Mouse (Mus musculus) liver, embryonic 11.5 days (tissue): ENCODE data around the gene Fam186b. TPM values are rescaled to one million over a fixed set of nuclear protein-coding genes. Genes with fewer than 3 reads are reported as not detected.

Experiments used
- ATAC-seq: fragments of 200-750 bp; cut with Nextera tagmentation; replicated peaks from 2 replicates; pipeline ENCODE4 v1.8.0; 2017; ENCODE audit warnings: moderate number of reproducible peaks, mild to moderate bottlenecking, moderate TSS enrichment, moderate library complexity; ENCODE audit not compliant: low FRiP score
- DNase-seq: peaks from one replicate; pipeline ENCODE4 v3.0.0-alpha.2; 2017; ENCODE audit warnings: low spot score
- H3K27ac ChIP-seq: fragments of 300-500 bp; sonication (generic); 2 replicates; pipeline ENCODE4 v1.5.1; 2014; ENCODE audit warnings: mild to moderate bottlenecking, low read depth, low read length, control low read depth
- H3K27me3 ChIP-seq: fragments of 300-500 bp; sonication (generic); replicated peaks from 2 replicates; pipeline ENCODE4 v1.6.1; 2014; ENCODE audit warnings: low read length, mixed read lengths; ENCODE audit not compliant: control insufficient read depth, insufficient read depth
- H3K36me3 ChIP-seq: fragments of 300-500 bp; sonication (generic); 2 replicates; pipeline ENCODE4 v1.6.1; 2014; ENCODE audit warnings: mild to moderate bottlenecking, low read length, moderate library complexity, mixed read lengths; ENCODE audit not compliant: control insufficient read depth, insufficient read depth
- H3K4me1 ChIP-seq: fragments of 300-500 bp; sonication (generic); replicated peaks from 2 replicates; pipeline ENCODE4 v1.6.1; 2014; ENCODE audit warnings: low read length, mixed read lengths; ENCODE audit not compliant: control insufficient read depth, insufficient read depth
- H3K4me2 ChIP-seq: fragments of 300-500 bp; sonication (generic); 2 replicates; pipeline ENCODE4 v1.6.1; 2014; ENCODE audit warnings: mild to moderate bottlenecking, control low read depth, moderate library complexity
- H3K4me3 ChIP-seq: fragments of 300-500 bp; sonication (generic); 2 replicates; pipeline ENCODE4 v1.5.1; 2014; ENCODE audit warnings: low read depth, low read length, control low read depth
- H3K9ac ChIP-seq: fragments of 300-500 bp; sonication (generic); 2 replicates; pipeline ENCODE4 v1.6.1; 2014; ENCODE audit warnings: low read depth, low read length, control low read depth
- H3K9me3 ChIP-seq: fragments of 300-500 bp; sonication (generic); 2 replicates; pipeline ENCODE4 v1.6.1; 2016; ENCODE audit warnings: low read length, inconsistent platforms, mixed read lengths; ENCODE audit not compliant: control insufficient read depth
- WGBS: fragments of 180-500 bp; shearing (Covaris S2); extraction: QIAGEN DNeasy Blood & Tissue Kit; methylation state at CpG from one replicate; pipeline ENCODE4 v1.1.7; 2014; 5-methylcytosine and 5-hydroxymethylcytosine counted together
- polyA plus RNA-seq: library from polyadenylated mRNA; unstranded; fragments of >200 nt; fragmentation: Nextera tagmentation; extraction: Ambion mirVana; gene quantifications from 2 replicates; pipeline ENCODE4 v1.2.1, GENCODE M21; 2014

Gene Fam186b
- polyA plus RNA-seq, 1 experiment from 2014 or later: 0.08 TPM

- DNase-seq: no peak
- H3K4me1 ChIP-seq: peaks cover 2% of the 10 kb centered on the region; the same call in 1 of the 2 replicates
- H3K4me2 ChIP-seq: no peak overlapping the region
- H3K27me3 ChIP-seq: peaks cover 37% of the 10 kb centered on the region
- H3K4me3 ChIP-seq: no peak overlapping the region
- H3K9me3 ChIP-seq: no peaks in the 10 kb centered on the region
- no peak overlapping the region for H3K9ac ChIP-seq
- no peak overlapping the region for H3K27ac ChIP-seq
- WGBS: 49% methylated on average over 12 of the region's 12 CpGs
- no peaks in the 10 kb centered on the region for H3K36me3 ChIP-seq
- 0 out of 2 replicates have a peak, but pooled peaks have one; percentile 36 for ATAC-seq
Observed at GRCm38 (mm10) chr15:99234326-99235010, 61.2 kb downstream of the Fam186b start.

DNA sequence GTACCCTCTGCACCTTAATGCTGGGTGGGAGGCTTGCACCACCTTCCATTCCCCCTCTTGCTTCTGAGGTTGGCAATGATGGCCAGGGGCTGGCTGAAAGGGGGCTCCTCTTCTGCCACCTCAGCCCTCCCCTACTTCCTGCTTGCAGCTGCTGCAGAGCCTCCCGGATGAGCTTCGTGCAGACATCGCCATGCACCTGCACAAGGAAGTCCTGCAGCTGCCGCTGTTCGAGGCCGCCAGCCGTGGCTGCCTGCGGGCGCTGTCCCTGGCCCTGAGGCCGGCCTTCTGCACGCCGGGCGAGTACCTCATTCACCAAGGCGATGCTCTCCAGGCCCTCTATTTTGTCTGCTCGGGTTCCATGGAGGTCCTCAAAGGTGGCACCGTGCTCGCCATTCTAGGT lies 62.0 kb downstream of the Fam186b start:
- peaks cover 43% of the 10 kb centered on the region for H3K27me3 ChIP-seq

DNA sequence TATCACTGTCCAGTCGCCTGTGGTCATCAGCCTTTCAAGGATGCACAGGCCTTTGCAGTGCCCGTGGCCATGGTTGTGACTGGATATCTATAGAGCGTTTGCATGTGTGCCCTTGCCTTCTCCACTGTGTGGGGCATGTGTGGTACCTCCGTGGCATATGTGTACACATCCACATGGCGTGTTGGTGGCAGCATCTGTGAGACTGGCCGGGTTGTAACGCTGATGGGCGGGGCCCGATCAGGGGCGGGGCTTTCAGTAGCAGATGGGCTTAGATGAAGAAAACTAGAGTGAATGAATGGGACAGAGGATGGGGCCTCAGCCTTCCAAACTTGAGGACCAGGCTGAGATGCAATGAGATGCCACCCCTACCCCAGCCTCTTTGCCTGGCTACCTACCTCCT lies 63.7 kb downstream of the Fam186b start:
- Histone ChIP-seq H3K9ac (no peak overlapping the region), H3K4me1 (peaks cover 2% of the 10 kb centered on the region; the same call in 1 of the 2 replicates), H3K4me3 (no peak overlapping the region), H3K9me3 (no peaks in the 10 kb centered on the region), H3K27ac (no peak overlapping the region), H3K4me2 (no peak overlapping the region), H3K36me3 (no peaks in the 10 kb centered on the region), H3K27me3 (peaks cover 60% of the 10 kb centered on the region)
- DNase-seq (no peak), ATAC-seq (no peak)
- WGBS: 56% methylated on average over 10 of the region's 10 CpGs

More for the DNA sequence above, 62.0 kb downstream of the Fam186b start:
- H3K9ac ChIP-seq: no peak overlapping the region
- WGBS: 58% methylated on average over 17 of the region's 17 CpGs
- no peak for ATAC-seq
- DNase-seq: no peak
- no peak overlapping the region for H3K4me2 ChIP-seq
- H3K4me1 ChIP-seq: peaks cover 2% of the 10 kb centered on the region; the same call in 1 of the 2 replicates
- no peak overlapping the region for H3K4me3 ChIP-seq
- H3K9me3 ChIP-seq: no peaks in the 10 kb centered on the region
- no peak overlapping the region for H3K27ac ChIP-seq
- H3K36me3 ChIP-seq: no peaks in the 10 kb centered on the region

DNA sequence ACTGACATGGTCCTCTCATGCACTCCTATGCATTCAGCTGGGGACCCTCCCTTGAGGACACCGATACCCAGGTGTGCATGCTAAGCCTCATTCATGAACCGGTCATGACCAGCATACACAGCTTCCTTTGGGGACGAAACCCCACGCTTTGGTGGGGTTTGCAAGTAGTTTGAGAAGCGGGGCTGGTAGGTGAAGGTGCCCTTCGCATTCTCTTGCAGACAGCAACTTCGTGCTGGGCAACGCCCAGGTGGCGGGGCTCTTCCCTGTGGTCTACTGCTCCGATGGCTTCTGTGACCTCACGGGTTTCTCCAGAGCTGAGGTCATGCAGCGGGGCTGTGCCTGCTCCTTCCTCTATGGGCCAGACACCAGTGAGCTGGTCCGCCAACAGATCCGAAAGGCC lies 69.6 kb downstream of the Fam186b start:
- Histone ChIP-seq H3K27ac (no peak overlapping the region), H3K27me3 (peaks cover 96% of the 10 kb centered on the region), H3K9me3 (no peaks in the 10 kb centered on the region), H3K4me1 (peaks cover 13% of the 10 kb centered on the region), H3K4me2 (no peak overlapping the region), H3K9ac (no peak overlapping the region), H3K36me3 (no peaks in the 10 kb centered on the region), H3K4me3 (no peak overlapping the region)
- no peak for DNase-seq
- no peak for ATAC-seq
- WGBS: 24% methylated on average over 14 of the region's 14 CpGs

- WGBS: 2% methylated on average over 22 of the region's 22 CpGs
- peaks cover 13% of the 10 kb centered on the region for H3K4me1 ChIP-seq
- DNase-seq (no peak), ATAC-seq (no peak)
- peak overlapping the region; percentile 5 for H3K4me2 ChIP-seq
- H3K27me3 ChIP-seq: peaks cover 97% of the 10 kb centered on the region
- no peaks in the 10 kb centered on the region for H3K36me3 ChIP-seq
- H3K9me3 ChIP-seq: no peaks in the 10 kb centered on the region
- peak overlapping the region; percentile 54; the same call in 1 of the 2 replicates for H3K4me3 ChIP-seq
- H3K27ac ChIP-seq: no peak overlapping the region
- no peak overlapping the region for H3K9ac ChIP-seq
Observed at GRCm38 (mm10) chr15:99225081-99225810, 70.4 kb downstream of the Fam186b start.

DNA sequence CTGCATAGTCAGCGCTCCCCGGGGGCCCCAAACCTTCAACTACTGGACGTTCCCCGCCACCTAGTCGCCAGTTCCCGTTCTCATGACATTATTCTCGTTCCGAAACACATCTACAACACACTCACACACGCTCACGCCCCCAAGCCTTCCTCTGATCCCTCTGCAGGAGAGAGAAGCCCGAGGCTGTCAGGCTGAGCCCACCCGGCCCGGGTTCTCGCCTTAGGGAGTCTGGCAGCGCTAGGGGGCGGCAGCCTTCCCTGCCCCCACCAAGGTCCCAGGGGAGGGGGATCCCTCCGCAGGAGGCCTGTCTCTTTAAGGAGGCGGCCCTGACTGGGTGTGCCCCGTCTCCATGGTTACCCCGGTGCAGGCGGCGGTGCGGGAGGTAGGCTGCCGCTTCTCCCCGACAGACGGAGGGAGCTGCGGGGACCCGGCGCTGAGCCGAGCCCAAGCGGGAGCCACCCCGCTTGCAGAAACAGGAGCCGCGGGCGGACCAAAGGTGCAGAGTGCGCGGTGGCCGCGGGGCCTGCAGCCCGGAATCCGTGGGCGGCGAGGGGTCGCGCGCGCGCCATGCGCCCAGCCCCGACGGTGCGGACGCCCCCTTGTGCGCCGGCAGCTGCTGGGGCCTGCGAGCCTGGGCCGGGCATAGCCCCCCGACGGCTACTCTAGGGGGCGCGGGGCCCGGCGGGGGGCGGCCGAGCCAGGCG lies 71.3 kb downstream of the Fam186b start, which contains the start of gene Kcnh3:
Gene Kcnh3, plus strand, starts transcription at position 654 of the 704 bp plus-strand sequence.
- Histone ChIP-seq H3K27me3 (peaks cover 98% of the 10 kb centered on the region), H3K4me1 (peaks cover 13% of the 10 kb centered on the region), H3K4me3 (peak within 1 kb of the TSS; percentile 54), H3K27ac (no peak within 1 kb of the TSS), H3K36me3 (no peaks in the 10 kb centered on the region), H3K4me2 (peak within 1 kb of the TSS; percentile 72), H3K9me3 (no peaks in the 10 kb centered on the region), H3K9ac (peak within 1 kb of the TSS; percentile 26; the same call in 1 of the 2 replicates)
- 3% methylated on average over 61 of the region's 66 CpGs for WGBS
- ATAC-seq: 0 out of 2 replicates have a peak, but pooled peaks have one; percentile 22
- peak; percentile 68 for DNase-seq

GRCm38 (mm10) chr15:99223585-99224207 lies 72.0 kb downstream of the Fam186b start:
- DNase-seq (peak; percentile 50), ATAC-seq (no peak)
- no peaks in the 10 kb centered on the region for H3K36me3 ChIP-seq
- peak overlapping the region; percentile 72 for H3K4me2 ChIP-seq
- H3K27ac ChIP-seq: no peak overlapping the region
- H3K9me3 ChIP-seq: no peaks in the 10 kb centered on the region
- WGBS: 1% methylated on average over 45 of the region's 46 CpGs
- peak overlapping the region; percentile 54 for H3K4me3 ChIP-seq
- H3K4me1 ChIP-seq: peaks cover 13% of the 10 kb centered on the region
- peaks cover 95% of the 10 kb centered on the region for H3K27me3 ChIP-seq
- H3K9ac ChIP-seq: peak overlapping the region; percentile 26; the same call in 1 of the 2 replicates
